Mouse (Mus musculus) midbrain, embryonic 15.5 days (tissue): ENCODE results near the gene Thpo. TPM values are rescaled to one million over a fixed set of nuclear protein-coding genes. Genes with fewer than 3 reads are reported as not detected.

Source experiments
- polyA plus RNA-seq: library from polyadenylated mRNA; unstranded; fragments of >200 nt; fragmentation: Nextera tagmentation; extraction: Ambion mirVana; gene quantifications from 2 replicates; pipeline ENCODE4 v1.2.1, GENCODE M21; 2015

Gene Thpo
- polyA plus RNA-seq, 1 experiment from 2014 or later, result 1.7 TPM

Other genes starting within 250 kb of the Thpo start
- 96.2 and 100 TPM in 2 replicates for gene Eif2b5, start 235.7 kb downstream of the Thpo start, polyA plus RNA-seq
- 42.0 and 43.8 TPM in 2 replicates for gene Dvl3, start 217.5 kb downstream of the Thpo start, polyA plus RNA-seq
- 1,259 and 1,287 TPM in 2 replicates for gene Ap2m1, start 199.0 kb downstream of the Thpo start, polyA plus RNA-seq
- gene Abcf3, start 185.9 kb downstream of the Thpo start, polyA plus RNA-seq, result 85.8 and 86.2 TPM in 2 replicates
- 20.4 and 24.0 TPM in 2 replicates for gene Vwa5b2, start 145.0 kb downstream of the Thpo start, polyA plus RNA-seq
- gene Eef1akmt4, start 122.9 kb downstream of the Thpo start, polyA plus RNA-seq, result 8.5 and 10.4 TPM in 2 replicates
- 0.21 TPM in 1 of 2 replicates, not detected in the other for gene Gm49333, start 122.9 kb downstream of the Thpo start, polyA plus RNA-seq
- 40.8 and 42.9 TPM in 2 replicates for gene Alg3, start 122.8 kb downstream of the Thpo start, polyA plus RNA-seq
- gene Camk2n2, start 113.2 kb downstream of the Thpo start, polyA plus RNA-seq, result 33.5 and 35.8 TPM in 2 replicates
- 17.1 and 19.9 TPM in 2 replicates for gene Ece2, start 104.7 kb downstream of the Thpo start, polyA plus RNA-seq
- gene Psmd2, start 82.9 kb downstream of the Thpo start, polyA plus RNA-seq, result 355 and 359 TPM in 2 replicates
- 146 and 148 TPM in 2 replicates for gene Eif4g1, start 66.2 kb downstream of the Thpo start, polyA plus RNA-seq
- 58.1 and 58.5 TPM in 2 replicates for gene Fam131a, start 41.3 kb downstream of the Thpo start, polyA plus RNA-seq
- gene Polr2h, start 16.8 kb downstream of the Thpo start, polyA plus RNA-seq, result 82.3 and 90.6 TPM in 2 replicates
- 33.7 and 33.8 TPM in 2 replicates for gene Clcn2, start 16.8 kb downstream of the Thpo start, polyA plus RNA-seq
- 5.6 and 5.7 TPM in 2 replicates for gene Chrd, start 1.4 kb downstream of the Thpo start, polyA plus RNA-seq